Mouse (Mus musculus) cerebellum, postnatal 14 days (tissue): Measurements from ENCODE around the gene Krt83.

Experiments used
- DNase-seq, 2 experiments: peaks; one replicate each; pipeline ENCODE4 v3.0.0; 2021; ENCODE audit warnings: mixed read lengths in 2 of 2

The Krt83 gene

DNA sequence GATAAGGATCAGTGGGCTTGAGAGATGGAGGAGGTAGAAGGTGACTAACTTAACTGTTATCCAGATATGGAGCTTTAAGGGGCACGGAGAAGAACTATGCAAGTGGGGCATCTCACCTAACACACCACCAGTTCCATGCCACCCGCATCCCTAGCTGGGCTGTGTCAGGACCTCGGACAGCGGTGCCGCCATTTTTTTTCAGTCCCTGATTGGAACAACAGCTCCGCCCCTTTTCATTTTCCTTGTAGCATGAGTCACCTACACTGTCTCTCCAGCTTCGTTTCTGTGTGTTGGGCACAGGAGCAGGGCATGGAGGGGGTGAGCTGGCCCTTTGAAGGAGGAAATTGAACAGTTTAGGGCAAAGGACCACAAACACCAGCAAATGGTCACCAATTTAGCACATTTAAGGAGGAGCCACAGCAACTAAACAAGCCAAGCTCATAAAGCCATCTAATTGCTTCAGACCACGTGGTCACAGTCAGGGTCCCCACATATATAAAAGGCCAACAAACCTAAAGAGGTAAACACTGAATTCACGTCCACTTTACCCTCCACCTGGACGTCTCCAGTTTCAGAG lies 18.3 kb downstream of the Krt83 start, which contains the start of gene Krt86:
Gene Krt86, plus strand, starts transcription at position 527 of the 577 bp plus-strand sequence.
- DNase-seq, result no peak

DNA sequence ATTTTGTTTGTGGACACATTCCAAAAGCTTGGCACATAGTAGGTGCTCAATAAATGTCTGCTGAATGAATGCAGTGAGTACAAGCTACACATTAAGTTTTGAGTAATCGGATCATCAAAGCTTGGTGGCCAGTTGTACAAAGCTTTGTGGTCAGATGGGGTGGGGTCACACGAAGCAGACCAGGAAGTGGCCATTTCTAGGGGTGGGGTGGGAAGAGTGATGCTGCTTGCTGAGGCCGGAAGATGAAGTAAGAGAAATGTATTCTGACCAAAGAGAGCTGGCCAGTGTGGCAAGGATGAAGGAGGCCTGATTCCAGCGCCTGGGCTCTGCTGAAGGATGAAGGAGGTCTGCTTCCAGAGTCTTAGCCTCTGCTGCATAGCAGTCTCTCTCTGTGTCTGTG lies 22.2 kb downstream of the Krt83 start:
- DNase-seq, result no peak

DNA sequence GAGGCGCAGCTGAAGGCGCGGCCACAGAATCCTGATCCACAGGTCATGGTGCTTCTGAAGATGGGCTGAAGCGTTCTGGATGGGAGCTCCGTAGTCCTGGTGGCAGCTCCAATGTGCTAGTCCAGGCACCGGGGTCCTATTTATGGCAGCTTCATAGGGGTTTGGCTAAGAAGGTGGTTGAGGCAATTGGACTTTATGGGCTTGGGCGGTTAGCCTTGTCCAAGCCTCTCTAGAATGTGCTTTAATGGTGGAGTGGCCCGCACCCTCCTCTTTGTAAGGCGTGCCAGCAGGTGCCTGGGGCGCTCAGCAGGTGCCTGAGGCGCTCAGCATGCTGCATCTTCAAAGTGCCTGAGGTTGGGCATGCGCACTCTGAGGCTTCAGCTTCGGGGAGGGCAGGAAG lies 27.7 kb downstream of the Krt83 start, which contains the start of gene Krt81:
Gene Krt81, minus strand, starts transcription at position 101 of the 400 bp plus-strand sequence.
- no peak for DNase-seq

DNA sequence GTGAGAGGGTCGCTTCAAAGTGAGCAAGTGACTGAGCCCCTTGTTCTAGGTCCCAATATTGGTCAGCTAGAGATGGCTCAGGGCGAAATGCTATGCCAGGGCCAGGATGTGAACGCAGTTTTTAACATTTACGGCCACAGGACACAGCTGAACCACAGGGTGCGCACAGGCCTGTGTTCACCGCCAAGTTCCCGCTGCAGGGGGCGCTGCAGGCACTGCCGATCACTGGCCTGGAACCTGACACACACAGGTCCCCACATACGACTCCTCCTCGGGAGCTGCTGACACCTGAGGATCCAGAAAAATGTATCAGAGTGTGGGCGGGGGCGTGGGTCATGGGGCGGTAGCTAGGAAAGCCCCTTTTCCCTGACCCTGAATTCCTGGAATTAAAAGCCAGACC lies 32.0 kb downstream of the Krt83 start:
- DNase-seq, result peak in 1 of 2 experiments; percentile 56

DNA sequence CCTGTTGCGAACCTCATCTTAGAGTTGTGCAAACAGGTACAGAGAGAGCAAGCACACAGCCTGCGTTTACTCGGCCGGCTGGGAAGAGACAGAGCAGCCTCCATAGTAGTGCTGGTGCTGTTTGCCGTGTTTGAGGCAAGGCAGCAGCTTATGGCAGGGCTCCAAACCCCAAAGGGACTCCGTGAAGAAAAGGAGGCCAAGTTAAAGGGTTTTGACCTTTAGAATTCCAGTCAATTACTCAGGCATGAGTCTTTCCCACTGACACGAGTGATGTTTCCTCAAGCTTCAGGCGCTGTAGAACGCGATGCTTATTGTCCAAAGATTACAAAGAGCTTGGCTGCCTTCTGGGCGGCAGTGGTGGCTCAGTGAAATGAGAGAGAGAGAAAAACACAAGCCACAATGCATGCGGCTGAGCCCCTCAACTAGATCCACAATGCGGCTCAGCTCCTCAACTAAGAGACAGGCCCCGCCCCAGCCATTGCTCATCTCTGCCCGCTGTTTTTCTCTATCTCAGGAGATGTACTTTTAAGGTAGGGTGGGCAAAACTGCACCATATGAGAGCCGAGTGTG lies 32.9 kb downstream of the Krt83 start:
- DNase-seq, result peak; percentile 22 to 42

DNA sequence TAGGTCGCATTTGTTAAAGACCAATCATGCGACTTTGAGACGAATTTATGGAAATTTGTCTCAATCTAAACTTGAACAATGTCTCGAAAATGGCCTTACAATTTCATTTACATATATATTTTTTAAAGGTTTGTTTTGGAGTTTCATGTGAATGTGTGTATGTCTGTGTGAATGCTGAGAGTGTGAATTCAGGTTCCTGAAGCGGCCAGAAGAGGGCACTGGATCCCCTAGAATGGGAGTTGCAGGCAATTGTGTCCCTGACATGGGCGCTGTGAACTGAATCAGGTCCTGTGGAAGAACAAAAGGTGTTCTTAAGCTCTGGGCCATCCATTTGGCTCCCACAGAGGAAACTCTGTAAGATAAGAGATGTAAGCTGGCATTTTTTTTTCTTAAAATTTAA lies 35.4 kb downstream of the Krt83 start:
- DNase-seq, result no peak

DNA sequence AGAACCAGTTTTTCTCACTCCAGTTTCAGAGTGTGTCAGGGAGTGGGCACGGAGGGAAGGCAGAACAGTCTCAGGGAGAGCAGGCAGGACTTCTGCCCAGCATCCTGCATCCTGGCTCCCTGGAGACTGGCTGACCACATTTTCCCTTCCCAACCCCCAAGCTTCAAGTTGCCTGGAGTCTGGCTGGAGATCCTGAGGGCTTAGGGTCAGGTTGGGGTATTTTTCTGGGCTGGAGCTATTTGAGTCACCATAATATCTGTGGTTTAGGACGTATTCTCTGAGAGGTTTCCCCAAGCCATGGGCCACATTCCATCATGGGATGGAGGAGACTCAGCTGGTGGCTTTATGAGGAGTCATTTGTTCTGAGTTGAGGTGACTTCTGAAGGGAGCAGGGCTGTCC lies 36.0 kb downstream of the Krt83 start:
- no peak for DNase-seq

DNA sequence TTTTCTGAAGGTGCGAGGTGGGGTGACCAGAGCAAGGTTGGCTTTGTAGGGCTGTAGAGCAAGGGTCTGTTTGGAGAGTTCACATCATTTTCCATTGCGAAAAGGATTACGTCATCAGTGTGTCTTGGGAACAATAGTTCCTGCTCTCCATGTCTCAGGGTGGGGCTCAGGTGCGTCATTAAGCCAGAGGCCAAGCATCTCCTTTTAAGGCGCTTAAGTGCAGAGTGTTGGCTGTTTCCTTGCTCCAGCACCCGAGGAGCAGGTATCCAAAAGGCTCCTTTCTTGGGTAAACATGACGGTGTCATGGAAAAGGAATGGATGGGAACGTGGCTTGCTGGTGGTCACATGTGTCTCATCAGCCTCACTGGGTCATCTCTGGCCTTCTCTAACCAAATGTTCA lies 36.5 kb downstream of the Krt83 start:
- no peak for DNase-seq

DNA sequence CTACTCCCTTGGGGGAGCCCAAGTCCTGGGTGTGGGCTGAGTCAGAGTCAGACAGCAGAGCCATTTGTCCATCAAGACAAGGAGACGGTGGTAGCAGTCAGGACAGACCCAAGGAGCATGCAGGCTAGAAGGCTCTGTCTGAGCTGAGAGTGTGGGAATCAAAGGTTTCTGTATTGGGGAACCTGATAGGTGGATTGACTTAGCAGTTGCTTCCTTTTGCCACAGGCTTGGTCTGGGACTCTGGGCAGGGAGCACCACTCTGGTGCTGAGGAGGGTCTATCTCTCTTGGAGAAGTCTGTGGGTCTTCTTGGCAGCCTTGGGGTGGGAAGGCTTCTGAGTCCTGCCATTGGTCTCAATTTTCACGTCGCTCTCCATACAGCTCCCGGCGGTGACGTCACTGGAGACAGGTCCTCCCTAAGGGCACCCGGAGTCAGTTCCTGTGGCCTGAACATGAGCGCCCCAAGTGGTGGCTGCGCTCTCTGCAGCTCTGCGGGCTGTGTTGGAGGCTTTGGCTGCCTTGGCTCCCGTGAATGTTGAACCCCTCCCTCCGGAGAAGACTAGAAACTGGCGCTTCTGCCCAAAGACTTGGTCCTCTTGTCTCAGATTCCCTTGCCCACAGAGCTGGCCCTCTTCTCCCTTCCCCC lies 38.1 kb downstream of the Krt83 start:
- peak; percentile 91 to 94 for DNase-seq

DNA sequence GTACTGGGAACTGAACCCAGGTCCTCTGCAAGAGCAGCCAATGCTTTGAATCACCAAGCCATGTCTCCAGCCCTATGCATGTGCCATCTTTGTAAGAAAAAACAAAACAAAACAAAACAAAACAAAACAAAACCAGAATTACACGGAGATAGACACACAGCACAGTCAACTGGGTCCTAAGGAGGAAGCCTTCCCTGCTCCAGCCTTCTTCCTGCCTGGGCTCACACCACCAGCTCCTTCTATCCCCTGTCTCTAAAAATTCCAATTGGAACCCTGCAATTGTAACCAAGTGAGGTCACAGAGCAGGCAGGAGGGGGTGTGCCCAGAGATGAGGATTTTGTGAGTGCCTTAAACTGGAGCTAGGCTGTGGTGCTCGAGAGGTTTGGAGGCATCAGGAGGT lies 43.9 kb downstream of the Krt83 start, which contains the start of gene Krt88:
Gene Krt88, plus strand, starts transcription at position 301 of the 400 bp plus-strand sequence.
- no peak for DNase-seq

DNA sequence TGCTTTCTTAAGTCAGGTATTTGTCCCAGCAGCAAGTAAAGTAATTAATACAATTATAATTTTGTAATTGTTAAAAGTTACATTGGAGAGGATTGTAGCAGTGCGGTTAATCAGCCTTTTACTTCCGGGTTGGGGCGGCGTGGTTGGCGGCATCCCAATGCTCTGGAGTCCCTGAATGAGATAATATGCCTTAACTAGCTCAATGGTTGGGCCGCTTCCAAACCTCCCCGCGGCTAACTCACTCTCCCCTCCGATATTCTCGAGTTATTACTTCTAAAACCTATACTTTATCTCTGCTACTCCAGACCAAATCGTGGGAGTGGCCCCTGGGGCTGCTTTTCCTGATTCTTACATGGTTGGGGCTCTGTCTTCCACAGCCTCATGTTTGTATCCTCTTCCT lies 44.7 kb downstream of the Krt83 start:
- no peak for DNase-seq

DNA sequence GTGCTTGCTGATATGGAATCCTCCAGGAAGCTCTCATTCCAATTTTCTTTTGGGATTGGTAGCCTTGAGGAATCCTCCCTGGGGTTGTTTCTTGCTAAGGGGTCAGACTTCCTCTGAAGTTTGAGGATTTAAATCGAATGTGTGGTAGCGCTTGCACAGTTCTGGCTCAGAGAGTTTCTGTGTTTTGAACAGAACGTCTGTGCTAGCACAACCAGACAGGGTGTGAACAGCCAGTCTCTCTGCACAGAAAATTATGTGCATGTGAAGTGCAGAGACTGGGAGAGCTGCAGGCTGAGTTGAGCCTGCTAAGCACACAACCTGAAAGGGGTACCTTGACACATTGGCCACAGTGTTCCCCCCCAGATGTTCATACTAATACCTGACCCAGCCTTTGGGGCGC lies 50.5 kb downstream of the Krt83 start:
- DNase-seq, result no peak

DNA sequence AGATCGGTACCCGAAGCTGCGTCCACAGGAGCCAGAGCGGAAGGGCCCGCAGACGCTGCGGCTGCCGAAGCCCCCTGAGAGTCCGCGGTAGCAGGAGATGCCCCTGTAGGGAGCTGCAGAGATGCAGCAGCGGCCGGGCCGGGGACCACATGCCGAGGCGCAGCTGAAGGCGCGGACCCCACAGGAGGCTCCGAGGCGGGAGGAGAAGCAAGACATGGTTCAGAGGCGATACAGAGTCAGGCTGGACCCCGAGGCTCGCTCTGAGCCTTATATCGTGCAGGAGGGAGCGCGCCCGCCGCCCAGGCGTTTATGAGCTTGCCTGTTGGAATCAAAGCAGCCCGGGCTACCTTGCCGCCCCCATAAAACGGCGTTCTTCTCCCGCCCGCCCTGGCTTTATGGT lies 52.8 kb downstream of the Krt83 start, which contains the start of gene Krt87:
Gene Krt87, minus strand, starts transcription at position 250 of the 400 bp plus-strand sequence.
- DNase-seq, result no peak

DNA sequence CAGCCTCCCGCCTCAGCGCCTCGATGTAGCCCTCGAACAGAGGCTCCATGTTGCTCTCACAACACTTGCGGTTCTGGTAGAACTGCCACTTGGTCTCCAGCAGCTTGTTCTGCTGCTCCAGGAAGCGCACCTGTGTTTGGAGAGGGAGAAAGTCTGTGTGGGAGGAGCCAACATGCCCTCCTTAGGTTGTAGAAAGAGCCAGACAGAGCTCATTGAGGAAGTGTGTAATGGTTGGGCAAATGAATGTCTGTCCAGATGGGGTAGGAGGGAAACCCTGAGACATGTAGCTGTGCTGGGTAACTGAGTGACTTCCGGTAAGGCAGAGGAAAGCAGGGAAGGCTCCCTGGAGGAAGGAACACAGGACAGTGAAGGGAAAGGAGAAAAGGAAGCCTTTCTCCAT lies 54.7 kb downstream of the Krt83 start:
- DNase-seq, result no peak
